Mouse (Mus musculus): Measurements from ENCODE around the gene Cdkl1.

Gene Cdkl1

GRCm38 (mm10) chr12:69790530-69791505 is at the start of gene Cdkl1:
Gene Cdkl1, minus strand, starts transcription at chr12:69791267.
- ATAC-seq (ENCODE audit: low TSS enrichment): peak; percentile 80

DNA sequence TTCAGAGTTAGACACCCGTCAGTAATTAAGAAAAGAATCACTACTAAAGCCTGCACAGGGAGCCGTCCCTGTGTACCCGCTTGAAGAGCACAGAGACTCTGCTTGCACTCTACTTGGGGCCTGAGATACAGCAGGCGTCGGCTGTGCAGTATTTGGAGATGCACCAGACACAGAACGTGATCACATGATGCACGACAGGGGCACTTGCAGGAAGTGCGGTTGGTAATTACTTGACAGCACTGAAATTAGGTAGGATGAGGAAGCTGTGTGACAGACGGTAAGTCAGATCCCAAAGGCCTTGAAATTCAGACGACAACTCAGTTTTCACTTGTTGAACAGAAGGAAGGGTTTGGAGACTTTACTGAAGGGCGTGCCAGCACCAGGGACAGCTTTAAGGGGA is 47.3 kb upstream of the Cdkl1 start:
- no peak for ATAC-seq (ENCODE audit: low TSS enrichment)

- ATAC-seq (ENCODE audit: low TSS enrichment): peak; percentile 86
Measured at GRCm38 (mm10) chr12:69833982-69834604, 43.0 kb upstream of the Cdkl1 start.

GRCm38 (mm10) chr12:69831239-69831910 is 40.3 kb upstream of the Cdkl1 start:
- ATAC-seq (ENCODE audit: low TSS enrichment): peak; percentile 68

DNA sequence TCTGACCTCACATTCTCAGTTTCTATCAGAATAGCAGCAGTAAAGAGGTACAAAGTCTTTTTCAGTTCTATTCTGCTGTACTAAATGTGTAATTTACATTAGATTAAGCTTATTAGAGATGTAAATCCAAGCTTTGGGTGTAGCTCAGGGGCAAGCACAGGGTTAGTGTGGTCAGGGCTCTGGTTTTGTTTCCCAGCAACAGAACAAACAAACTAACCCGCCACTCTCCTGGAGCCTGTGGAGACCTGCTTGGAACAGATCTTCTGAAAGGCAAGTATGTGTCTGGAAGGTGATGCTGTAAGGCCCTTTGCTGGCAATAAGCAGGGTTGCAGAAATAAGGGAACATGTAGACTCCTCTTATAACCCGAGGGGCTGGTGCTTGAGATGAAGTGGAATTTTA is 37.1 kb upstream of the Cdkl1 start:
- no peak for ATAC-seq (ENCODE audit: low TSS enrichment)

DNA sequence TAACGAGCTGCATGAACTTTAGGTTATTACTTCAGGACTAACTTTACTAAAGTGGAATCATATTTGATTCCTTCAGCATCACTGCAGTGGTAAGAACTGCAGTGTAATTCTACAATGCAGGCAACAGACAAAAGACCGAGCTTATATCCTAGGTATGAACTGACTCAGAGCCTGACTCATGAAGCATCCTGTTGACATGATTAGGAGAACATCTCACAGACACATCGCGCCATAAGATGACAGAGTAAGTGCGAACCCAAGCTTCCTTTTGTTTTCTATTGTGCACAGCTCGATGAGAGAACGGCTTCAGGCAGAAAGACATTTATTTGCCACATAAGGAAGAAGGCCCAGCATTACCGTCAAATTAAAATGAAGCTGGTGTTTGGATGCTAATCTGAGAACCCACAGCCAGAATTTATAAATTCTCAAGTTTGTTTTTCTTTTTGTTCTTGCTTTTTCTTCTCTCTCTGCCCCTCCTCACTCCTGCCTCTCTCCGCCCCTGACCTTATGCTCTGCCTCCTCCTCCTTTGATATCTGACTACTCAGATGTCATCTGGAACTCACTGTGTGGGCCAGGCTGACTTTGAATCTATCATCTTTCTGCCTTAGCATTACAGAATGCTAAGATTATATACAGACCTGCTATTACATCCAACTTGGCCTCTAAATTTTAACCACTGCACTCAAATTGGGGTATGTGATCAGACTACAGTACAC is 34.0 kb upstream of the Cdkl1 start:
- no peak for ATAC-seq (ENCODE audit: low TSS enrichment)

DNA sequence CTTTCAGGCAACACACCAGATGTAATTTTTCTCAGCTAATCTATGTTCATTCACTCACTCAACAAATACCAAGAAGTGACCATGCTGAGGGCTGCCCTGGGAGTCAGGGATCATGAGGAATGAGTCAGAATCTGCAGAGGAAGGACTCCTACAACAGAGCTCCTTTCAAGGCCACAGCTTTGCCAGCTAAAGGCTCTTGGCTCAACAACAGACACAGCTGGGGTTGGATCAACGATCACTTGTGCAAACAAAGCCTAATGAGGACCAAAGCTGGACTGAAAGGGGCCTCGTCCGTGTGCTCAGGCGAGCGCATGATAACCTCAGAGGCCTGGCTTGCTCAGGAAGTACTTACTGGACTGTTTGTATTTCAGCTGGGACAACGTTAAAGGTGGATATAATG is 23.2 kb upstream of the Cdkl1 start:
- peak; percentile 41 for ATAC-seq (ENCODE audit: low TSS enrichment)

DNA sequence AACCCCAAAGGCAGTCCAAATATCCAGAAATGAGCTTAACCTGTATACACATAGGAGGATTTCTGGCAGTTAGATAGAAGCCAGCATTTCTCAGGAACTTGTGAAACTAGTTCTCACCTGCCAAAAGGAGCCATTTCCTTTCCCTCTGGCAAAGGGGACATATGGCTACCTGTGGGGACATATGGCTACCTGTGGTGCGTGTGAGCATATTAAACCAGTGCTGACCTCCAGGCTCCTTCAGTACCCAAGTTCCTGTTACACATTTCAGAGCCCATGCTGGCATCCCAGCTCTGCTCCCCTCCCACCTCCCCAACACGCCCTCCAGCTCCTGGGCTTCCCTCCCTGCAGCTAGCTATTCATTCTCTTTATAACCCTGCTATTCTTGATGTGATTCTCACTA is 22.5 kb upstream of the Cdkl1 start:
- no peak for ATAC-seq (ENCODE audit: low TSS enrichment)

DNA sequence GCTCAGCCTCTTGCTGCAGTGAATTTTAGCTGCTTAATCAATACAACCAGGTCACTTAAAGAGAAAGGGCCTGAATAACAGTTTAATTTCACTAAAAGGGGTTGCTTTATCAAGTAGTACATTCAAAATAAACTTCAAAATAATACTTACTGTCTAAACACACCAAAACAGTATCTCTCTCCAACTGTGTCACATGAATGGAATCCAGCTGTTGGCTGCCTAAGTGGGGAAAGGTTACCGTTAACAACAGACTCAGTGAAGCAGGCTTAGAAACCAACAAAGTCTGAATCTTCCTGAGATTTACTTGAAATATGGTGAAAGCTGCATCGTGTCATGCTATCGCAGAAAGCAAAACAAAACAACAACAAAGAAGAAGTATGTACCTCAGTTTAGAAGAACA is 21.9 kb upstream of the Cdkl1 start:
- ATAC-seq (ENCODE audit: low TSS enrichment): no peak

GRCm38 (mm10) chr12:69811976-69812375 is 20.9 kb upstream of the Cdkl1 start:
- no peak for ATAC-seq (ENCODE audit: low TSS enrichment)

- no peak for ATAC-seq (ENCODE audit: low TSS enrichment)
Measured at GRCm38 (mm10) chr12:69809439-69809838, 18.4 kb upstream of the Cdkl1 start.

GRCm38 (mm10) chr12:69807399-69807985 is 16.4 kb upstream of the Cdkl1 start:
- ATAC-seq (ENCODE audit: low TSS enrichment): no peak

GRCm38 (mm10) chr12:69805148-69805547 is 14.1 kb upstream of the Cdkl1 start:
- ATAC-seq (ENCODE audit: low TSS enrichment): no peak

- ATAC-seq (ENCODE audit: low TSS enrichment): no peak
Measured at GRCm38 (mm10) chr12:69804393-69805070, 13.5 kb upstream of the Cdkl1 start.

DNA sequence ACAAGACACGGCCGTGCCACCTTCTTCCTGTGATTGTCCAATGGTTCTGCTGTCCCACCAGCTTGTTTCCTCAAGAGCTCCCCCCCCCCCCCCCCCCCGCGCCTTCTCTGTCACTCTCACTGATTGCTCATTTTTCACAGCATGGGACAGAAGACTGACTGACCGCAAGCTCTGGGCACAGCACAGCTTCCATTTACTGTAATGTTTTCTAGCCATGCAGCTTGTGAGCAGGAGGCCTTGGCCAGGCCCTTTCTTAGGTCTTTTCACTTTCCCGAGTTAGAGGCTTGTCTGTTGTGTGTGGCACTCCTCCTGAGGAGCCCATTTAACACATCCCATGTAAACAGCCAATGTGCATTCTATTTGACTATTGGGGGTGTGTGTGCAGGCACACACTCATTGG is 12.1 kb upstream of the Cdkl1 start:
- ATAC-seq (ENCODE audit: low TSS enrichment): no peak

DNA sequence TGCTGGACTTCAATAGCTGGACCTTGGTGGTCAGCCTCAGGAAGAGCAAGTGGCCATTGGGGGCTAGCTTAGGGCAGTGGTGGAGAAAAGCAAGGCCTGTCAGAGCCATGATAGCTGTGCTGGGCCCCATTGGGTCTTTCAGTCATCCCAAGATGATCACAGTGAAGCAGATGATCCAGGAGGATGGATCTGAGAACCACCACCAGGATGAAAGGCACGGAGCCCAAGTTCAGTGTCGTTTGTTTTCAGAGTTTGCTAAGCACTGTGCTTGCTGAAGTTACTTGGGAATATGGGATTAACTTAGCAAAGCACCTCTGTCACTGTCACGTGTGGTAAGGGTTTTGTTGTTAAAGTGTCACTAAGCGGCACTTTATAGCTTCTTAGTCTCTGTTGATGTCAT is 9.5 kb upstream of the Cdkl1 start:
- ATAC-seq (ENCODE audit: low TSS enrichment): no peak

DNA sequence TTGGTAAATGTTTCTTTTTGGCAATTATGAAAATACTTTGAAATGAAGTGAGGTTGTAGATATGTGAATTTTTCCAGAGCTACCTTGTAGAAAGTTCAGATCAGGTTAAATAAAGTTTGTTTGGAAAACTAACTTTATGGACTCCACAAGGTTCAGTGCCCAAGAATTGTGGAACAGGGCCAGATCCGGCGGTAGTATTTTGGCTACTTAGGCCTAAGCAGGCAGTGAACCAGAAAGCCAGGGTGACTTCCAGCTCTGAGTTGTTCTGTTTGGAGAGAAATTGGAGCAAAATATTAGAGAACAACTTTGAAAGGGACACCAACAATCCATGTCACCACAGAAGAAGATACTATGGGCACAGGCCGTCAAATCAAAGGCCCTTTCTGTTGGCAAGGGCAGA is 5.2 kb upstream of the Cdkl1 start:
- ATAC-seq (ENCODE audit: low TSS enrichment): no peak

GRCm38 (mm10) chr12:69789766-69790529 is 1.1 kb downstream of the Cdkl1 start:
- peak; percentile 44; the same call in 1 of the 2 replicates for ATAC-seq (ENCODE audit: low TSS enrichment)

DNA sequence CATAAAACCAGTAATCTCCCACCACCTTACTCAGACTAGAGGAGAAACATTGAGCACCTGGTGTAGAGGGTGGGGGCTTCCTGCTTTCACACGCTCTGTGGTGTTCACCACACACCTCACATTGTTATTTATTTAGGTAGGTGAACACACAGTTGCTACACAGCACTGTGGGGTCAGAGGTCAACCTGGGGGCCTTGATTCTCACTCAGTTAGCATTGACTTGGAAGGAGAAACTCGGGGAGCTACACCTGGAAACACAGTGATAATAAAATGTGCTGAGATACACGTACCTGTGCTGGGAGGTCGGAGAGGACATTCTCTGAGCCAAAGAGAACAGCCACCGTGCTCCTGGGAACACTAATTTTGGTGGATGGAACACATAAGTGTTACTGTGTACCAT is 2.7 kb downstream of the Cdkl1 start:
- no peak for ATAC-seq (ENCODE audit: low TSS enrichment)

DNA sequence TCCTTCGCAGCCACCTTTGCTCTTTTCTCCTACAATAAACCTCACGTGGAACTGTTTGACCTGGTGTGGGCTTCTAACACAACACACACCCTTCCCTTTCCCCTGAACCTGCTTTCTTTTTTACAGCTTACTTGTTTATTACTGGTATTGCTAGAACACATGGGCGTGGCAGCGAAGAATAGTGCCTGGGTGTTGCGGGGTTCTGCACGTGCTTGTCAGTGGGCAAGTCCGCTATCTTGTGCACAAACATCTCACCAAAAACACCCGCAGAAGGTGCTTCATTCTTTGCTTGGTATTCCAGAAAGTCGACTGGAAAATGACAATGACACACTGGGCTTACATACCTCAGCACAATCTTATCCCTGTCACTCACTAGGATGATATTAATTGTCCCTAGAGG is 5.6 kb downstream of the Cdkl1 start:
- ATAC-seq (ENCODE audit: low TSS enrichment): no peak

All from frontal cortex, adult (tissue).